Mouse (Mus musculus) leukemia stem cell, adult 10-12 weeks (primary cell): ENCODE data around the gene Ubqln2. TPM values are rescaled to one million over a fixed set of nuclear protein-coding genes. Genes with fewer than 3 reads are reported as not detected.

Experiments used
- polyA plus RNA-seq: library from polyadenylated mRNA; stranded (reverse); fragments of >175 nt; gene quantifications from 2 replicates; pipeline ENCODE4 v1.2.3, GENCODE M21; 2012; ENCODE audit warnings: low replicate concordance

The Ubqln2 gene
- 50.9 and 63.4 TPM in 2 replicates for polyA plus RNA-seq

DNA sequence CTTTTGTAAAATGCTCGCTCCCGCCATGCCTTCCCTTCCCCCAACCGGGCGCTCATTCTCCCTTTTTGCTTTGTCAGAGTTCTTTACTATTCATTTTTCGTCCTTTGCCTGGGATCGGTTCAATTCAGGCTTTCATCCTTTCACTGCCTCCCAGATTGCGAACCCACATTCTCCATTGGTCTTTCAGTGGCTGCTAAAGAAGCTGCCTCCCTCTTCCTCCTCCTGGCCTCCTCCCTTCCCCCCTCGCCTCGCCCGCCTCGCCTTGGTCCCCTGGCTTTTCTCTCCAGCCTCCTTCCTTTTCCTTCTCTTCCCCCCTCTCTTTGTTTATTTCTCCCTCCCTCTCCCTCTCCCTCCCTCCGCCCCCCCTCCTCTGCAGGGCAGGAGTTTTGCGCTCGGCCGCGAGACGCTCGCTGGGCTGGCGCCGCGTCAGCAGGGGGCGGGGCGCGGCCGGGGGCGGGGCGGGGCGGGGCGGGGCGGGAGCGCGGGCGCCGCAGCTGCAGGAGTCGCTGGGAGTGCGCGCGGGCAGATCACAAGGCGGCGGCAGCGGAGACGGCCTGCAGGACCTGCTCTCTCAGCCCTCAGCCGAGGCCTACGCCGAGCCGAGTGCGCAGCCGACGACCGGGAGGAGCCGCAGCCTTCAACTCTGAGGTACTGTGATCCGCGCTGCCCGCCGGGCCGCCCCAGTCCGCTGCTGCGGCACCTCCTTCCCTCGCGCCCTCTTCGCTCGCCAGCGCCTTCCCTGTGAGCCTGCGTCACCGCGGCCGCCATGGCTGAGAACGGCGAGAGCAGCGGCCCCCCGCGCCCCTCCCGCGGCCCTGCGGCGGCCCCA lies at the start of gene Ubqln2:
Gene Ubqln2, plus strand, starts transcription at position 540 of the 829 bp plus-strand sequence.

Other genes with a start within 250 kb of the Ubqln2 start
- gene Cypt3, start 60.4 kb downstream of the Ubqln2 start, polyA plus RNA-seq = not detected in 2 replicates
- 0.11 TPM in 1 of 2 replicates, not detected in the other for gene Kctd12b, start 198.2 kb downstream of the Ubqln2 start, polyA plus RNA-seq
- gene Nbdy, start 225.4 kb downstream of the Ubqln2 start, polyA plus RNA-seq = 6.7 and 33.0 TPM in 2 replicates